Mouse (Mus musculus) liver, postnatal 0 days (tissue): ENCODE results near the gene D11Wsu47e. TPM values are rescaled to one million over a fixed set of nuclear protein-coding genes. Genes with fewer than 3 reads are reported as not detected.

Source experiments
- ATAC-seq: fragments of 200-750 bp; cut with Nextera tagmentation; 2 replicates; pipeline ENCODE4 v1.8.0; 2017; ENCODE audit warnings: mild to moderate bottlenecking, moderate library complexity
- DNase-seq: peaks from one replicate; pipeline ENCODE4 v3.0.0-alpha.2; 2016
- H3K27ac ChIP-seq: fragments of 300-500 bp; sonication (generic); 2 replicates; pipeline ENCODE4 v1.5.1; 2014; ENCODE audit warnings: antibody characterized with exemption, moderate library complexity, mild to moderate bottlenecking, low read depth
- H3K27me3 ChIP-seq: fragments of 300-500 bp; sonication (generic); 2 replicates; pipeline ENCODE4 v1.6.1; 2014; ENCODE audit warnings: low read length, control low read depth, mixed read lengths; ENCODE audit not compliant: insufficient read depth
- H3K36me3 ChIP-seq: fragments of 300-500 bp; sonication (generic); replicated peaks from 2 replicates; pipeline ENCODE4 v1.6.1; 2014; ENCODE audit warnings: mild to moderate bottlenecking, control low read depth, low read length, moderate library complexity, mixed read lengths; ENCODE audit not compliant: insufficient read depth
- H3K4me1 ChIP-seq: fragments of 300-500 bp; sonication (generic); 2 replicates; pipeline ENCODE4 v1.6.1; 2014; ENCODE audit warnings: antibody characterized with exemption, mild to moderate bottlenecking, control low read depth; ENCODE audit not compliant: insufficient read depth
- H3K4me2 ChIP-seq: fragments of 300-500 bp; sonication (generic); 2 replicates; pipeline ENCODE4 v1.6.1; 2014; ENCODE audit warnings: low read depth, mild to moderate bottlenecking, low read length, moderate library complexity, mixed read lengths
- H3K4me3 ChIP-seq: fragments of 300-500 bp; sonication (generic); 2 replicates; pipeline ENCODE4 v1.5.1; 2014; ENCODE audit warnings: low read depth, low read length
- H3K9ac ChIP-seq: fragments of 300-500 bp; sonication (generic); replicated peaks from 2 replicates; pipeline ENCODE4 v1.6.1; 2014; ENCODE audit warnings: mild to moderate bottlenecking, moderate library complexity
- H3K9me3 ChIP-seq: fragments of 300-500 bp; sonication (generic); 2 replicates; pipeline ENCODE4 v1.6.1; 2016; ENCODE audit warnings: mild to moderate bottlenecking, control low read depth, low read length, mixed read lengths
- CTCF ChIP-seq: sonication (generic); IDR thresholded peaks from 2 replicates; pipeline ENCODE4 v1.5.1; 2016; ENCODE audit warnings: antibody characterized with exemption, low read depth
- EP300 ChIP-seq: IDR thresholded peaks from 2 replicates; pipeline ENCODE4 v1.6.1; 2016; ENCODE audit warnings: antibody characterized with exemption, low read depth, mild to moderate bottlenecking
- WGBS: fragments of 180-500 bp; shearing (Covaris S2); extraction: QIAGEN DNeasy Blood & Tissue Kit; methylation state at CpG from one replicate; pipeline ENCODE4 v1.1.7; 2014; ENCODE audit not compliant: insufficient replicate concordance; 5-methylcytosine and 5-hydroxymethylcytosine counted together
- polyA plus RNA-seq: library from polyadenylated mRNA; unstranded; fragments of >200 nt; fragmentation: Nextera tagmentation; extraction: Ambion mirVana; gene quantifications from 2 replicates; pipeline ENCODE4 v1.2.1, GENCODE M21; 2015

D11Wsu47e gene
- polyA plus RNA-seq, 1 experiment from 2014 or later = 4.6 TPM

- WGBS = 87% methylated on average over 12 of the region's 12 CpGs
- H3K4me1 ChIP-seq = no peaks in the 10 kb centered on the region; the same call in 1 of the 2 replicates
- ATAC-seq = no peak
- no peaks in the 10 kb centered on the region for H3K27me3 ChIP-seq
- no peak overlapping the region for H3K4me2 ChIP-seq
- H3K4me3 ChIP-seq = no peak overlapping the region
- peaks cover 32% of the 10 kb centered on the region for H3K36me3 ChIP-seq
- TF ChIP-seq EP300 (no peak), CTCF (no peak)
- H3K9me3 ChIP-seq = no peaks in the 10 kb centered on the region
- no peak overlapping the region for H3K9ac ChIP-seq
- no peak overlapping the region for H3K27ac ChIP-seq
- no peak for DNase-seq
Observed at GRCm38 (mm10) chr11:113690506-113690905, 6.3 kb downstream of the D11Wsu47e start.

GRCm38 (mm10) chr11:113691318-113691717 is 7.1 kb downstream of the D11Wsu47e start:
- no peaks in the 10 kb centered on the region for H3K27me3 ChIP-seq
- no peak overlapping the region for H3K27ac ChIP-seq
- no peak overlapping the region for H3K4me2 ChIP-seq
- no peaks in the 10 kb centered on the region for H3K9me3 ChIP-seq
- no peaks in the 10 kb centered on the region; the same call in 1 of the 2 replicates for H3K4me1 ChIP-seq
- TF ChIP-seq EP300 = no peak
- no peak for TF ChIP-seq CTCF
- ATAC-seq = no peak
- peaks cover 33% of the 10 kb centered on the region for H3K36me3 ChIP-seq
- WGBS = 81% methylated on average over 5 of the region's 5 CpGs
- H3K4me3 ChIP-seq = no peak overlapping the region
- no peak for DNase-seq
- H3K9ac ChIP-seq = no peak overlapping the region

DNA sequence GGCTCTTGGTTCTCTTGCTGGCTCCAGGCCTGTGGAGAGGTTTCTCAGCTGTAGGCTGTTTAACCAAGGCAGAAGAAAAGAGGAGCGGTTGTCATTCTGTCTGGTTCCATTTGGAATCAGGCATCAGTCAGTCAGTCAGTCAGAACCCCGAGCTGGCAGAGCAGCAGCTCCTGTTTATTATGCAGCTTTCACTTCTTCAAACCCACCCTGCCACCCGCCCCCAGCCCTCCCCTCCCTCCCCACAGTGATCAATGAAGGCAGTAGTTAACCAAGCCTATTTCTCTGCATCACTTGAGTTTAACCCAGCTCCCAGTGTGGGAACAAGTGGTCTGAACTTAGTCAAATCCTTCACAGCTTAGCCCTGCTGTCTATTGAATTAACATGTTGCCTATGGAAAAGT is 7.6 kb downstream of the D11Wsu47e start:
- Histone ChIP-seq H3K27me3 (no peaks in the 10 kb centered on the region), H3K9me3 (0 out of 2 replicates have a peak, but pooled peaks cover 3% of the 10 kb centered on the region), H3K4me1 (no peaks in the 10 kb centered on the region; the same call in 1 of the 2 replicates), H3K4me3 (no peak overlapping the region), H3K9ac (no peak overlapping the region), H3K36me3 (peaks cover 33% of the 10 kb centered on the region), H3K27ac (no peak overlapping the region), H3K4me2 (no peak overlapping the region)
- no peak for ATAC-seq
- no peak for TF ChIP-seq CTCF
- no peak for TF ChIP-seq EP300
- 66% methylated on average over 3 of the region's 3 CpGs for WGBS
- DNase-seq = no peak

DNA sequence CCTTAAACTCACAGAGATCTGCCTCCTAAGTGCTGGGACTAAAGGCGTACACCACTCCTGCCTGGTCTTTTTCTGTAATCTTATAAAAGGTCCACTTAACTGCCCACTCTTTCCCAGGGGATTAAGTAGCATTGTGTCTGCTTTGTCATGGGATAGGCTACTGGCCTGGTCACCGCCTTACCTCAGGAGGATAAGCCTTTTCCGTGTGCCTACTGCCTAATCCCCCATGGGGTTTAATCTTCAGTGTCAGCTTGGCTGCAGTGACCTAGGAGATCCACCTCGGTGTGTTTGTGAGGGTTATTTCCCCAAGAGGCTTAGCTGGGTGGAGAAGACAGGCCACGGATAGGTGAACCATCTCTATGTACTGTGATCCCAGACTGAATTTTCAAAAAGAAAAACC is 13.4 kb downstream of the D11Wsu47e start:
- peak overlapping the region; percentile 23; the same call in 1 of the 2 replicates for H3K27ac ChIP-seq
- 75% methylated on average over 5 of the region's 5 CpGs for WGBS
- H3K9ac ChIP-seq = no peak overlapping the region
- H3K9me3 ChIP-seq = 0 out of 2 replicates have a peak, but pooled peaks cover 4% of the 10 kb centered on the region
- 0 out of 2 replicates have a peak, but pooled peaks cover 2% of the 10 kb centered on the region for H3K27me3 ChIP-seq
- peaks cover 17% of the 10 kb centered on the region for H3K36me3 ChIP-seq
- H3K4me3 ChIP-seq = no peak overlapping the region
- 0 out of 2 replicates have a peak, but pooled peaks have one; percentile 8 for ATAC-seq
- H3K4me2 ChIP-seq = no peak overlapping the region
- no peak for DNase-seq
- H3K4me1 ChIP-seq = peaks cover 2% of the 10 kb centered on the region; the same call in 1 of the 2 replicates
- TF ChIP-seq CTCF (no peak), EP300 (no peak)

GRCm38 (mm10) chr11:113698013-113698545 is 13.9 kb downstream of the D11Wsu47e start:
- no peak overlapping the region for H3K4me3 ChIP-seq
- 0 out of 2 replicates have a peak, but pooled peaks cover 3% of the 10 kb centered on the region for H3K27me3 ChIP-seq
- peak; percentile 68 for DNase-seq
- 62% methylated on average over 12 of the region's 12 CpGs for WGBS
- H3K4me2 ChIP-seq = no peak overlapping the region
- H3K27ac ChIP-seq = peak overlapping the region; percentile 23; the same call in 1 of the 2 replicates
- ATAC-seq = peak; percentile 98
- peaks cover 2% of the 10 kb centered on the region; the same call in 1 of the 2 replicates for H3K4me1 ChIP-seq
- 0 out of 2 replicates have a peak, but pooled peaks cover 4% of the 10 kb centered on the region for H3K9me3 ChIP-seq
- H3K36me3 ChIP-seq = peaks cover 17% of the 10 kb centered on the region
- H3K9ac ChIP-seq = no peak overlapping the region
- TF ChIP-seq EP300 (peak; percentile 55), CTCF (no peak)

DNA sequence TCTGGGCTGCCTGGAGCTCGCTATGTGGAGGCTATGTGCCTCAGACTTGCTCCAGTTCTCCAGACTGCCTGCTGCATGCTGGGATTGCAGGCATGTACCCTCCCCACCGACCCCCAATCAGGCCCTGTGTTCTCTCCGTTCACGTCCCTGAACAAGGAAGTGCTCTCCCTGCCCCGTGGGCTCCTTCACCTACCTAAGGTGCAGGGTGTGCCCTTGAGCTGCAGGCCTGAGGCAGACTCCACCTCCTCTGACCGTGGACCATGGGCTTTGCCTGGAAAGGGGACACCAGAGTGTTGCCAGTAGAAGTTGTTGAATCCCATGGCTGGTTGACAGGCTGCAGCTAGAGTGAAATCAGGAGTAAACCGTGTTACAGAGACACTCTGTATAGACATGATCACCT is 15.4 kb downstream of the D11Wsu47e start:
- 73% methylated on average over 7 of the region's 7 CpGs for WGBS
- TF ChIP-seq EP300 (no peak), CTCF (no peak)
- ATAC-seq = no peak
- 0 out of 2 replicates have a peak, but pooled peaks cover 4% of the 10 kb centered on the region for H3K9me3 ChIP-seq
- no peak overlapping the region for H3K9ac ChIP-seq
- no peak for DNase-seq
- peaks cover 9% of the 10 kb centered on the region for H3K36me3 ChIP-seq
- H3K4me2 ChIP-seq = no peak overlapping the region
- 0 out of 2 replicates have a peak, but pooled peaks cover 3% of the 10 kb centered on the region for H3K27me3 ChIP-seq
- no peak overlapping the region for H3K27ac ChIP-seq
- H3K4me1 ChIP-seq = peaks cover 2% of the 10 kb centered on the region; the same call in 1 of the 2 replicates
- no peak overlapping the region for H3K4me3 ChIP-seq
